Mouse (Mus musculus) fibroblast of lung, adult 2 months (primary cell): ENCODE measurements around the gene Wnt11.

ENCODE experiments used
- DNase-seq: peaks from one replicate; pipeline ENCODE4 v3.0.0-alpha.2; 2011; ENCODE audit warnings: low read depth

Wnt11 gene

DNA sequence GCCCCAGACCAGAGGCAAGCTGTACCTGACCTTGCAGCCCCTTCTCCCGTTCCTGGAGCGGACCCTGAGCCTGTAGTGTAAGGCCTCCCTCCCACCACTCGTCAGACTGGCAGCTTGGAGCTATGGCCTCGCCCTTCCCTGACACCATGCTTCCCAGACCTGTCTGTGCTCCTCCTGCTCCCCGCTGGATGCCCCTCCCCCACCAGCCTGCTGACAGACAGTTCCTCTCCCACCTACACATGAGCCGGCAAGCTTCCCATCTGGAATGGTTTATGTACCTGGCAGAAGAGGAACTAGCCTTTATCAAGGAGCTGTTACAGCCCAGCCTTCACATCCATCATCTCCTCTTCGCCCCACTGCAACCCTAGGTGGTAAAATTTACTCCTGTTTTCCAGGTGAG is 6.0 kb upstream of the Wnt11 start:
- DNase-seq: no peak

DNA sequence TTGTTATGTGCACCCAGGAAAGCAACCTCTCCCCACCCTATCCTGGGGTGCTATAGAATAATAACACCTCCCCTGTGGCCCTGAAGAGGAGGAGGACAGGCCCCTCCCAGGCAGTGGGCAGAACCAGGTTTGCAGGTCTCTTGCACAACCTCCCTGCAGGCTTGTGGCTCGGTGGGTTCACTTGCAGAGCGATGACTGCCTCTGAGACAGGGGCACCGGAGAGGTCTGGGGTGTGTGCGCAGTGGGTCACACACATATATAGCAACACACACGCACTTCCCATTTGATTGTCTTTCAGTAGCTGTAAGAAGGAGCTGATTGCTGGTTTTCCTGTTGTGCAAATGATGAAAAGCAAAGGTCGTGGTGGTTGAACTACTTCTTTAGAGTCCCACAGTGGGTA is 3.6 kb upstream of the Wnt11 start:
- DNase-seq: no peak

DNA sequence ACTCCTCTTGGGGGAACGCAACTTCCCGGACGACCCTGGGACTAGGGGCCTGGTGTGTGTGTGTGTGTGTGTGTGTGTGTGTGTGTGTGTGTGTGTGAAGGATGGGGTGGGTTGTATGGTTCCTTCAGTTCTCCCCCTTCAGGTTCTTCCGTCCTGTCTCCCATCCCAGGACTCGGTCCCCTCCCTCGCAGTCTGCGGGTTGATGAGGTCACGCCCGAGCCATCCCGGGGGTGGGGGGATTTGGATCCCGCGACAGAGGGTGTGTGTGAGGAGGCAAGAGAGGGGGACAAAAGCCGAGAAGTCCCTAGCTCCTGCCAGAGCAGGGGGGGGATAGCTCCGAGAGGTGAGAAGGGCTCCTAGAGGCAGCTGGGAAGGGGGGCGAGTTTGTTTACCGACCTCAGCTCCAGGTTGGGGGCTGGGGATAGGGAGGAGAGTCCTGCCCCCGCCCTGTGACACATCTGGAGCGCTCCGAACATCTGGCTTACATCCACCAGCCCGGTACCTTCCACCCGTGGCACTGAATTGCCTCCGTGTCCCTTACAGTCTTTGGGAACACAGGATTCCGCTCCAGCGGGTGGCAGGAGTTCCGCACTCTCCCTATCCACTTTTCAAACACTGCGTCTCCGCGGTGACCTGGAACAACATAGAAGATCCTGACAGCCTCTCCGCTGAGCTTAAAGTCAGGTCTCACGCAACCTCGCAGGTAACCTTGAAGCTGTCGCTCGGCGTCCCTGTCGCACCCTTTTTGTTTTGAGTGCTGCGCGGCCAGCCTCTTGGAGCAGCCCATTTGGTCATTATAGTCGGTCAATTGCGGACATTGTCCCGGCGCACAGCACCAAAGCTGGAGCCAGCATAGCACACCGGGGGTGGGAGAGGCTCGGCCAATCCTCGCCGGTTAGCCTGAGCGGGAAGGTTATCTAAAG is 868 bp downstream of the Wnt11 start:
- DNase-seq: no peak

DNA sequence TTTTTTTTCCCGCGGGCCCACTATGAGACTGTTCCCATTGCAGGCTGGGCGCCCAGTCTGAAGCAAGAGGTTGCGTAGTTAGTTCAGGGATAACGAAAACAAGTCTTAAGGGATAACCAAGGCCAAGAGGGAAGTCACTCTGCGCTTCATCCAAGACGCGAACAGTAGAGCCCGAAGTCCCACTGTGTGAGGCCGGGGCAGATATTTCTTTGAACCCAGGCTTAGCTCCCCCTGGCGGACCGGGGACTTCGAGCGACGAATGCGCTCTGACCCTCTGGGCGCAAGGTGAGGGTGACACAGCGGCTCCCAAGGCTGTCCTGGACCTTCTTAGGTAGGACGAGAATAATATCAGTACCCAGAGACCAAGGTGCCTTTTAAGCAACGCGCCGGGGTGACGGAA is 1.7 kb downstream of the Wnt11 start:
- DNase-seq: no peak

DNA sequence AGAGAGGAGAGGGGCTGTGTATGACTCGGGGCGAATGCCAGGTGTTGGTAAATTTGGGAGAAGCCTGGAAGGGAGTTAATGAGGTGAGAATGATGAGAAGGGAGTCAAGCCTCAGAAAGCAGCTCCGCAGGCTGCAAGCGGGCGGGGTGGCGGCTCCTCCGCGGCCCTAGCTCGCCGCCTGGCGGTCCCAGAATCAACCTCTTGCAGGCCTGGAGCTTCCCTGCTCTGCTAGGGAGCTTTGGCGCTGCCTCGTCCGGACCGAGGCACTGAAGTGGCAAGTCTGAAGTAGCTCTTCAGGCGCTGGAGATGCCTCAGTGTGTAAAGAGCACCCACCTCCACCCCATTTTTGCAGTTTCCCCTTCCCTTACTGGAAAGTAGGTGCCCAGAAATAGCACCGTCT is 3.0 kb downstream of the Wnt11 start:
- DNase-seq: peak; percentile 49

DNA sequence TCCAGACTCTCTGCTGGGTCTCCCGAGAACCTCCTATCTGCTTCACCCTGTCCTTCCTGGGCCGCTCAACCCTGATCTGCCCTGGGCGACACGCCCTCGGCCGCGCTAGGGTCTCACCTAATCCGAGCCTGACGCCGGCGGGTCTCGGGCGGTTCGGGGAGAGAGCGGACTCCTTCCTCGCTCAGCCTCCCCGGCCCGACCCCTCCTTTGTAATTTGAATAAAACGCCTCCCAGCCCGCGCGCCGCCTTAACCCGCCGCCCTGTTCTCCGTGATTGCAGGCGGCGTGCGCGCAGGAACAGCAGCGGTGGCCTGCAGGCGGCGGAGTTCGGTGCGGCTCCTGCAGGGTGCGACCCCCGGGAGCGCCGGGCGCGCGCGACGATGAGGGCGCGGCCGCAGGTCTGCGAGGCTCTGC is 3.8 kb downstream of the Wnt11 start:
- no peak for DNase-seq

DNA sequence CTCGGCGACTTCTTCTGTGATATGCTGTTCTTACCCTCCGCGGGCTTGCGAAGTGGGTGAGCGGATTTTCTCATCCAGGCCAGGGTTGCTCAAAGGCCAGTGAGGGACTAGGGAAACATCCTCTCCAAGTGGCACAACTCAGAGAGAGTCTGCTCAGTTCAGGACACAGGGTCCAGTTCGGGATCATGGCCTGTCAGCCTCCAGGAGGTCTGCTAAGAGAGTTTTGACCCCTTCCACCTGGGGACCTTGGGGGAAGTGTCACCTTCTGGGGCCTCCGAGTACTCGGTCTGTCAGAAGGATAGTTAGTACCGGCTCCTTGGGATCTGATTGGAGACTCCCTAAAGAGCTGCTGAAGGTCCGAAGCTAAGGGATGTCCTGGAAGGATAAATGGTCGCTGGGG is 4.4 kb downstream of the Wnt11 start:
- DNase-seq: no peak

DNA sequence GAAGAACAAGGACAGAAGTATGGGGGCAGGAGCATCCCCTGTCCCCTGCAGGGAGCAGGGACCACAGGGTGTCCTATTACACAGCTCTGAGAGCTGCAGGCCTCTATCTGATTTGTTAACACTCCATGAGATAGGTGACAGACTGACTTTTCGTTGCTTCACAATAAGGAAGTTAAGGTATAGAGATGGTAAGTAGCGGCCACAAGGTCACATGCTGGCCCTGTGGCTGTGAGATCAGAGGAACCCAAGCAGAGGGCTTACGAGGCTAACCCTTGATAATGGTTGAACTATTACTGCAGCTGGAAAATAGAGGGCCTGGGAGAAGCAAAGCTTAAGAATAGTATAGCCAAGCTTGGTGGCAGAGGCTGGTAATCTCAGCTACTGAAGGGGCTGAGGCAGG is 5.9 kb downstream of the Wnt11 start:
- no peak for DNase-seq

DNA sequence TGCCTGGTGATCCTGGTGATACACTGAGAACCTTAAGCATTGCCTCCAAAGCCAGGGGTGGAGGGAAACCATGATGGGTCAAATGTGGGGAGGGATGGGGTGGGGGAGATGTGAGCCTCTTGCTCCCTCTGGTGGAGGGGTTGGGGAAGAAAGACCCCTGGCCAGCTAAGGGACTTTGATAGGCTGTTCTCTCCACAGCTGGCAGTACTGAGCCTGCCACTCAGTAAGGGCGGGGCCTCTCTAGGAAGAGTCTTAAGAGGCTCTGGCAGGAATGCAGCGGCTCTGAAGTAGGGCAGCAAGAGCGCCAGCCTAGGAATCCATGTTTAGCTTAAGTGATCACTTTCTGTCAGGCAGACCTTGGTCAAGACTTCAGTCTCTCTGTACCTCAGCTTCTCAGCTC is 6.9 kb downstream of the Wnt11 start:
- no peak for DNase-seq

DNA sequence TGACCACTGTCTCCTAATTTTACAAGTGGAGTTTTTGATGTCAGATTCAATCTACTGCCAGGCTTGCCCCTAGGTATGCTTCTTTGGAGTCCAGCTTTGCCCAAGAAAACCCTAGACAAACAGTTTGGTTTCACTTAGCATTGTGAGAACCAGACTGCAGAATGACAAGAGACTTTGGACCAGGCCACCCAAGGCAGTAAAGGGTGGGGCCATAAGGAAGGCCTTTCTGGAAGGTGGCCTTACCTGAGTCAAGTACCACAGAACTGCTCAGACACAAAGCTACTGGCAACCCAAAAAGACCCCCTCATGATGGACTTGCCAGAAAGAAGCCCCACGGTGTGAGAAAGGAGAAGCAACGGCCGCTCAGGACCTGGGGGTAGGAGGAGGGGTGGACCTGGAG is 8.1 kb downstream of the Wnt11 start:
- DNase-seq: no peak

DNA sequence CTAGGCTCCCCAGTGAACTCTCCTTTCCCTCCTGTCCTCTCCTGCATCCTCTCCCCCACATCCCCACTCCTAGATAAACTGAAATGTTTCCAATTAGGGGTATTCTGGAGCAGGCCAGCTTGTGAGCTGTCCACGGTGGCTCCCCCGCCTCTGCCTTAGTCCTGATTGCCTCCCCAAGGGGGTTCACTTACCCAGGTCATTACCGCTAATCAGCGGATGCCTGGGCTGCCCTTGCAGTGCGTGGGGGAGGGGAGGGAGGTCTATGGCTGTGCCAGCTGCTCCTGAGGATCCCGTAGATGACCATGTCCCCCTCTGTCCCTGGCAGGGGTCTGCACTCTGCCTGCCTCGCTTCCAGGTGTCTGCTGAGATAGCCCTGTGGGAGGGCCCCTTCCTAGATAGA is 8.7 kb downstream of the Wnt11 start:
- DNase-seq: no peak

DNA sequence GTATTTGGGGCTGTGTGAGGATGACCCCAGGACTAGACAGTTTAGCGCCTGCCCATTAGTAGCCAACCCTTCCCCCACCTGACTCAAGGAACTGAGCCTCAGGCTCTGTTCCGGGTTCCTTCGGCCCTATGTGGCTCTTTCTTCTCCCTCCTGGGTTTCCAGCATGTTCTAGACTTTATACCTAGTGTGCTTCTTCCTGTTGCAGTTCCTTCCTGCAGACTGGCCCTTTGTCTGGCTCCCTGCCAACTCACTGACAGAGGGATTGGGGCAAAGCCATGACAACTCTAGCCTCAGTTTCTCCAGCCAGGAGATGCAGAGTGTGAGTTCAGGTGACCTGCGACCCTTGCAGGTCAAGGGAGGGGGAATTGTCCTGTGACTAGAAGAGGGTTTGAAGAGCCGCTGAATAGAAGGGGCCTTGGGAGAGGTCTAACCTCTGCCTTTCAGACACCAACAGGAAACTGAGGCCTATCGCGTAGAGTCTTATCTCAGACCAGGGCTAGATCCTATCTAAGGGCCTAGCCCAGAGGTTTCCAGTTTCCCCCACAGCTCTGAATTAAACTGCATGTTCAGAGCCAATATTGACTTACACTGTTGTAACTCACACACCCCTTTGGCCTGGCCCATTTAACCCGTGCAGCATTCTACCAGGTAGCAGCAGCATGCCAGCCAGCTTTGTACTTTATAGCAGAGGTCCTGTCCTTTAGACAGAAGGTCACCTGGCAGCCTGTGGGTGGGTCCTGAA is 14.2 kb downstream of the Wnt11 start:
- no peak for DNase-seq

DNA sequence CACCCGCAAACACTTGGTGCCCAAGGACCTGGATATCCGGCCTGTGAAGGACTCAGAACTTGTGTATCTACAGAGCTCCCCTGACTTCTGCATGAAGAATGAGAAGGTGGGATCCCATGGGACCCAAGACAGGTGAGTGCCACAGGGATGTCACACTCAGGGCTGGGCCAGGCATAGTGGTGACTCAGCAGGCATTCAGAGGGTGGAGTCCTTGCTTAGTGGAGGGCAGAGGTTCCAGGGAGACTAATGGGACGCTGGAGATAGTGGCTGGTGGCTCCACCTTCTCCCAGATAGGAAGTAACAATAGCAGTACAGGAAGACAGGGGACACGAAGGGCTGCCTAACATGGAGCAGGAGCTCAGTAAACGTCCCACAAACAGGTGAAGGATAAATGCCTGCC is 15.5 kb downstream of the Wnt11 start:
- no peak for DNase-seq

DNA sequence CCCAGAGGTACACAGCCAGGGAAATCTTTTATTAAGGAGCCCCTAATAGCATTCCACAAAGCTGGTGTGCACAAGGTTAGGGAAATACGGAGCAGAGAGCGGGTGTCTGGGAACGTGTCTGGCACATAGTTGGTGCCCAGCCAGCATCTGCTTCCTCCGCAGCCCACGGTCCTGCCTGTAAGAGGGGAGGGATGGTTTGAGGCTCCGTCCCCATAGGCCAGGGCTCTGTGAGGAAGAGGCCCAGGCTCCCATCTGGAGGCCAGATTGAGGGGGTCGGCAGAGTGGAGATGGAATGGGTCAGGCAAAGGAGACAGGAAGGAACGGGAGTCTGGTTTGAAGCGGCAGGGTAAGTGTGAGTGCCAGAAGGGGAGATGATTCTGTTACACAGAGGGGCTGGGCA is 16.3 kb downstream of the Wnt11 start:
- no peak for DNase-seq

DNA sequence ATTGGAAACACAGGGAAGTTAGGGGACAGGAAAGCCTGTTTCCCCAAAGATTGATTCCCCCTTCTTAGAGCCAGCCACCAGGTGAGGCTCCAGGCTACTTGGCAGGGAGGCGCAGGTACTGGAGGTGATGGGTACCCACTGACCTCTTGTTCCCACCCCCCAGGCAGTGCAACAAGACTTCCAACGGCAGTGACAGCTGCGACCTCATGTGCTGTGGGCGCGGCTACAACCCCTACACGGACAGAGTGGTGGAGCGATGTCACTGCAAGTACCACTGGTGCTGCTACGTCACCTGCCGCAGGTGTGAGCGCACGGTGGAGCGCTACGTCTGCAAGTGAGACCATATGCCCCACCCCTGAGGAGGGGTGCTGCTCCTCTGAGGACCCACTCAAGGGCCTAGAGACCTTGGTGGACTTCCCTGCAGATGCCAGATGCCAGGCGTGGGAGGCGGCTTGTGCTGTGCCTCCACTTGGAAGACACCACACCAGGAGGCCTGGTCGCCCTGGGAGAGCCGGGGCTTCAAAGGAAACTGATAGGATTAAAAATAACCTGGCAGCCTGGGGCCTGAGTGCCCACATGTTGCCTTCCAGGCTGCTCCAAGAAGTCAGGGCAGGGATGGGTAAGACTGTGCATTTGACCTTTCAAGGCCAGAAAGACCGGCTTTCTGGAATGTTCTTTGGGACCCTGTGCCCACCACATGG is 18.2 kb downstream of the Wnt11 start:
- no peak for DNase-seq

DNA sequence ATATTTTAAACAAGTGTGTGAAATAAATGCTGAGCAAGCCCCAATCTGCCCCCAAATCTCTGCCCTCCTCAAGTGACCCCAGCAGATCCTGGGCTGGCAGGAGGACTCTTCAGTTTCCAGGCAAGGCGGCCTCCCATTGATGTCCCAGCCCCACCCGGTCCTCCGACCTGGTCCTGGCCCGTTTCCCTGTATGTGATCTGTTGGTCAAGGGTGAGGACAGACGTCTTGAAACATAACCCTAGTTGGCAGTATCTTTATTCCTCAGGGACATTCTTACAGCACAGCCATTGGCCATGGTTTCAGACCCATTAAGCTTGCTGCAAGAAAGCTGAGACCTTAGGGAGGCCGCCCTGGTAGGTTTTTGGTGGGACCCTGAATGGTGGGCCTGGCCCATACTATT is 18.9 kb downstream of the Wnt11 start:
- DNase-seq: no peak

DNA sequence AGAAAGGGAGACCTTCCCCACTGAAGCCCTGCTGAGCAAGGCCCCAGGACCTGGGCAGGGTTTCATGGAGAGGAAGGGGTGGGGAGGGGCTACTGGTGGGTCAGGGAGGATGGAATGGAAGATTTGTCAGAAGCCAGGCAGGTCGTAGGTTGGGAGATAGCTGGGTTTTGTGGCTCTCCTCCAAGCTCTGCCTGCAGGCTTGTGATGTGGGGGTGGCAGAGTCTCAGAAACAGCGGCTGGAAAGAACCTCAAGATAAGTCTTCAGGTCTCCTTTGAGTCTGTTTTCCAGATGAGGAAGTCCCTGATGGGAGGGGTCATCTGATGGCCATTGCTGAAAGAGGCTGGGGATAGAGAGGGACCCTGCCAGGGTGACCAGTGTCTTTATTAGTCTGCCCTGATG is 20.5 kb downstream of the Wnt11 start:
- no peak for DNase-seq

DNA sequence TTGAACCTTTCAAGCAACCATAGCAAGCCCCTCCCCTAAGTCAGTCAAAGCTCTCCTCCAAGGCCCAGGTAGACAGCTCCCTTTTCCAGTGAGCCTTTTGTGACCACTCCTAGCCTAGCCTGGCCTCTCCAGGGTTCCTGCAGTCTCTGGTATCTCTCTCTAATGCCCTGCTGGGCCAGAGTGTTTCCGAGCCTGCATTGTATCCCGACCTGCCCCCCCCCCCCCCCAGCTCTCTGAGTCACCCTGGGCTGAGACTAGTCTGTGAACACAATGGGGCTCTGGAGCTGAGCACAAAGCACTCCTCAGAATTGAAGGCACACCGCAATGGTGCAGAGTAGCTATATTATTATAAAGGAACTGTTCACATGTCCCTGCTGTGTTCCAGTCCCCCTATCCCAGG is 21.2 kb downstream of the Wnt11 start:
- no peak for DNase-seq

DNA sequence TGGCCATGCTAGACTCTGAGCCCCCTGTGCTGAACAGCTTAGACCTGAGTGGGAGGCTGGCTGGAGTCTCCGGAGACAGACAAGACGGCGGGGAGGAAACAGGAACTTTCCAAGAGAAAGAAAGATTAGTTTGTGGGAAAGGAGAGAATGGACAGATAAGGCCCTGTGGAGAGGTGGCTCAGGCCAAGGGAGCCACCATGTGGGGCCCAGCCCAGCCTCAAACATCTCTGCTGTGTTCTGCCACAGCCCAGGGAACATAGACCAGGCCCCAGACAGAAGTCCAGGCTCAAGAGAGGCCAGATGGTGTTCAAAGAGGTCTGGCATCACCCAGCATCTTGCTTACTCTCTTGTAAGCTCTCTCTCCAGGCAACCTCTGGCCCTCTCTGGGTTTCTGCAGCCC is 22.2 kb downstream of the Wnt11 start:
- DNase-seq: no peak

DNA sequence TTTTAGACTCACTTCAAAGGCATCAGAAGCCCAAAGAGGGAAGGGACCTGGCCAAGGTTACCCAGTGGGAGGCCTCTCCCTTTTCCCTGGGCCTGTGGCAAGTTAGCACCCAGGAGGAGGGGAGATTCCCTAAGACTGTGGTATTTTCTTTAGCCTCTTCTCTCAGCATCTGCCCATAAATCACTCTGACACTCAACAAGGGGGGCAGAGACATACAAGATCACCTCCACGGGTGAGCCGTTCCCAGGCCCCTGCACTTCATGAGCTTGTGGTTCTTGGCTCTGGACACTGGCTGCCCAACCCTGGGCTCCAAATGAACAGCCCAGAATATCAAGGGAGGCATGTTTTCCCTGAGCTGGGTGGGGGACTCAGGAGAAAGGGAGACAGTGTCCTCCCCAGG is 26.1 kb downstream of the Wnt11 start:
- no peak for DNase-seq

DNA sequence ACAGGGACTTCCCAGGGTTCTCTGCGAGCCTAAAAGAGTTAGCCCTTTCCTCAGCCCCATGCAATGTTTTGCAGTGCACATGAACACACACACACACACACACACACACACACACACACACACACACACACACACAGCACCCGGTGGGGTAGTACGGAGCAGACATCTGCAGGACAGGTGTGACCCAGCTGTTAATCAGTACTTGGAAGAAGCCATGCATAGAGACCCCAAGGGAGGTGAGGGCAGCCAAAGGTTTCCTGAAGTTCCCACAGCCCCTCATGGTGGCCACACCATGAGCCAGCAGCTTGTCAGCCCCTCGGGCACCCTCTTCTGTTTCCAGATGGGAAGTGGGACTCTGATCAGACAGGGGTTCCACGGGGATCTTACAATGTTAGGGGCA is 28.1 kb downstream of the Wnt11 start:
- DNase-seq: no peak

DNA sequence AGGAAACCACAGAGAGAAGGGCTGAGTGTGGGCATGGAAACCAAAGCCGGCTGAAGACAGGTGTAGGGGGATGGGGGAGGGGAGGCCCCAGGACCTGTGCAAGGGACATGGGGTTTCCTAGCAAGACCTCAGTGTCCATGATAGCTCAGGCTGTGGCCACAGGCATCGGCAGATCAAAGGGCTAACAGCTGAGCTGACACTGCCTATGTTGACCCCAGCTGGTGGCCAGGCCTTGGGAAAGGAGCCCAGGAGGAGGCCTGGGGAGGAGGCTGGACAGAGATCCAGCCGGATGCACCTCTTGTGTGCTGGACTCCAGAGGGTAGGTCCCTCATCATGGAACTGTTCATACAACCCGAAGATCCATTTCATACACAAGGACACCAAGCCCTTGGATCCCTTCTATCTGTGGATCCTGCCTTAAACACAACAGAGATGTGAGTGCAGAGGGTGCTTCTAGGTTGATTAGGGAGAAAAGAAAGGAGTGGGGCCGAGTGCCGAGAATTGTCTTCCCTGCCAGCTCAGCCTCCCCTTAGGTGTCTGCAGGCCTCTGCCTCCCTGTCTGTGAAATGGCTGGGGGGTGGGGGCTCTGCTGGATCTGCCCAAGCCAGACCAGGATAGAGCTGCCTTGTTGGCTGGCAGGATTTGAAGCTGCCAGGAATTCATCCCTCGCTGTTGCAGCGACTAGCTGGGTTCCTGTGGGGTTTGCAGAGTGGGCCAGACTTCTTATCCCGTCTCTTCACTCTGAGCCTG is 29.2 kb downstream of the Wnt11 start:
- no peak for DNase-seq
